Mouse (Mus musculus) thymus, adult 2 months (tissue): Measurements from ENCODE around the gene Foxd1. TPM values are rescaled to one million over a fixed set of nuclear protein-coding genes. Genes with fewer than 3 reads are reported as not detected.
A peak's percentile ranks its signal among the peaks of the same experiment; 100 is the strongest.

Source experiments
- DNase-seq: peaks from one replicate; pipeline ENCODE4 v3.0.0; 2021
- H3K27ac ChIP-seq: fragments of 200-500 bp; 2 replicates; pipeline ENCODE4 v1.5.1; 2012; ENCODE audit warnings: low read length, control low read depth; ENCODE audit not compliant: control insufficient read depth, insufficient read depth
- H3K27me3 ChIP-seq: fragments of 200-500 bp; 2 replicates; pipeline ENCODE4 v1.6.1; 2012; ENCODE audit warnings: mild to moderate bottlenecking, low read length, moderate library complexity, mixed read lengths; ENCODE audit not compliant: control insufficient read depth, insufficient read depth
- H3K36me3 ChIP-seq: fragments of 200-500 bp; 2 replicates; pipeline ENCODE4 v1.6.1; 2012; ENCODE audit warnings: mild to moderate bottlenecking, low read length, moderate library complexity; ENCODE audit not compliant: control insufficient read depth, insufficient read depth
- H3K4me1 ChIP-seq: fragments of 200-500 bp; replicated peaks from 2 replicates; pipeline ENCODE4 v1.6.1; 2012; ENCODE audit warnings: low read length; ENCODE audit not compliant: control insufficient read depth, insufficient read depth
- H3K4me3 ChIP-seq: fragments of 200-500 bp; 2 replicates; pipeline ENCODE4 v1.5.1; 2012; ENCODE audit warnings: mild to moderate bottlenecking, low read length, control low read depth, moderate library complexity; ENCODE audit not compliant: control insufficient read depth, insufficient read depth
- CTCF ChIP-seq: fragments of 200-500 bp; IDR thresholded peaks from 2 replicates; pipeline ENCODE4 v1.5.1; 2012; ENCODE audit warnings: mild to moderate bottlenecking, control low read depth, low read length, moderate library complexity, borderline replicate concordance; ENCODE audit not compliant: control insufficient read depth, poor library complexity, insufficient read depth; ENCODE audit errors: extremely low read depth
- POLR2A ChIP-seq: fragments of 200-500 bp; IDR thresholded peaks from 2 replicates; pipeline ENCODE4 v1.6.1; 2012; ENCODE audit warnings: mild to moderate bottlenecking, low read length, control low read depth, moderate library complexity; ENCODE audit not compliant: control insufficient read depth, poor library complexity, insufficient read depth; ENCODE audit errors: extremely low read depth
- WGBS: fragments of 180-500 bp; shearing (Covaris S2); methylation state at CpG from one replicate; pipeline ENCODE4 v1.1.7; 2018; 5-methylcytosine and 5-hydroxymethylcytosine counted together
- polyA plus RNA-seq: library from polyadenylated mRNA; depleted of rRNA; stranded (reverse); fragments of >200 nt; gene quantifications from 2 replicates; pipeline ENCODE4 v1.2.3, GENCODE M21; 2012; rRNA removed

The Foxd1 gene
- 0.03 TPM in 2 replicates for polyA plus RNA-seq

GRCm38 (mm10) chr13:98354090-98354801, at the start of gene Foxd1:
Gene Foxd1, plus strand, starts transcription at chr13:98354242.
- DNase-seq, result peak; percentile 7

GRCm38 (mm10) chr13:98305257-98305656, 48.8 kb upstream of the Foxd1 start:
- H3K4me3 ChIP-seq, result no peak overlapping the region
- H3K27ac ChIP-seq, result no peak overlapping the region
- no peaks in the 10 kb centered on the region for H3K27me3 ChIP-seq
- no peak for TF ChIP-seq CTCF
- no peak for TF ChIP-seq POLR2A
- no peaks in the 10 kb centered on the region for H3K4me1 ChIP-seq
- H3K36me3 ChIP-seq, result peaks cover 19% of the 10 kb centered on the region
- 95% methylated on average over 9 of the region's 9 CpGs for WGBS
- no peak for DNase-seq

More at GRCm38 (mm10) chr13:98354090-98354801, at the start of gene Foxd1:
- H3K27ac ChIP-seq, result no peak within 1 kb of the TSS
- peaks cover 28% of the 10 kb centered on the region for H3K27me3 ChIP-seq
- TF ChIP-seq POLR2A, result no peak
- H3K36me3 ChIP-seq, result no peaks in the 10 kb centered on the region
- H3K4me3 ChIP-seq, result peak within 1 kb of the TSS; percentile 3
- H3K4me1 ChIP-seq, result peaks cover 11% of the 10 kb centered on the region
- 2% methylated on average over 72 of the region's 76 CpGs for WGBS

- H3K36me3 ChIP-seq, result peaks cover 30% of the 10 kb centered on the region
- WGBS, result 72% methylated on average over 5 of the region's 5 CpGs
- no peak overlapping the region for H3K27ac ChIP-seq
- no peaks in the 10 kb centered on the region for H3K27me3 ChIP-seq
- no peak for TF ChIP-seq CTCF
- no peak for TF ChIP-seq POLR2A
- no peaks in the 10 kb centered on the region for H3K4me1 ChIP-seq
- DNase-seq, result no peak
- no peak overlapping the region for H3K4me3 ChIP-seq
Observed at GRCm38 (mm10) chr13:98306393-98306792, 47.6 kb upstream of the Foxd1 start.

- no peak for TF ChIP-seq POLR2A
- TF ChIP-seq CTCF, result no peak
- WGBS, result 87% methylated on average over 14 of the region's 14 CpGs
- H3K36me3 ChIP-seq, result peaks cover 36% of the 10 kb centered on the region
- no peak overlapping the region for H3K27ac ChIP-seq
- H3K4me3 ChIP-seq, result no peak overlapping the region
- no peak for DNase-seq
- H3K27me3 ChIP-seq, result no peaks in the 10 kb centered on the region
- H3K4me1 ChIP-seq, result no peaks in the 10 kb centered on the region
Observed at GRCm38 (mm10) chr13:98306852-98307475, 47.1 kb upstream of the Foxd1 start.

- Histone ChIP-seq H3K27me3 (no peaks in the 10 kb centered on the region), H3K4me1 (no peaks in the 10 kb centered on the region), H3K36me3 (peaks cover 45% of the 10 kb centered on the region), H3K4me3 (no peak overlapping the region), H3K27ac (no peak overlapping the region)
- 94% methylated on average over 5 of the region's 5 CpGs for WGBS
- no peak for DNase-seq
- TF ChIP-seq POLR2A, result no peak
- no peak for TF ChIP-seq CTCF
Observed at GRCm38 (mm10) chr13:98308004-98308403, 46.0 kb upstream of the Foxd1 start.

GRCm38 (mm10) chr13:98308724-98309123, 45.3 kb upstream of the Foxd1 start:
- 95% methylated on average over 4 of the region's 4 CpGs for WGBS
- no peak for DNase-seq
- Histone ChIP-seq H3K4me1 (no peaks in the 10 kb centered on the region), H3K27me3 (no peaks in the 10 kb centered on the region), H3K4me3 (no peak overlapping the region), H3K36me3 (peaks cover 52% of the 10 kb centered on the region), H3K27ac (no peak overlapping the region)
- TF ChIP-seq POLR2A, result no peak
- TF ChIP-seq CTCF, result no peak

GRCm38 (mm10) chr13:98311597-98311996, 42.4 kb upstream of the Foxd1 start:
- Histone ChIP-seq H3K27me3 (no peaks in the 10 kb centered on the region), H3K27ac (no peak overlapping the region), H3K36me3 (peaks cover 55% of the 10 kb centered on the region), H3K4me1 (no peaks in the 10 kb centered on the region; the same call in 1 of the 2 replicates), H3K4me3 (no peak overlapping the region)
- TF ChIP-seq POLR2A (no peak), CTCF (no peak)
- 97% methylated on average over 5 of the region's 5 CpGs for WGBS
- no peak for DNase-seq
